Mouse (Mus musculus): ENCODE measurements at regions not wholly inside any gene's neighbourhood (a gene's known extent, or its start where the extent isn't known, plus 50 kb on each side); places are given as distances from the start of the nearest gene placed in this dataset.

DNA sequence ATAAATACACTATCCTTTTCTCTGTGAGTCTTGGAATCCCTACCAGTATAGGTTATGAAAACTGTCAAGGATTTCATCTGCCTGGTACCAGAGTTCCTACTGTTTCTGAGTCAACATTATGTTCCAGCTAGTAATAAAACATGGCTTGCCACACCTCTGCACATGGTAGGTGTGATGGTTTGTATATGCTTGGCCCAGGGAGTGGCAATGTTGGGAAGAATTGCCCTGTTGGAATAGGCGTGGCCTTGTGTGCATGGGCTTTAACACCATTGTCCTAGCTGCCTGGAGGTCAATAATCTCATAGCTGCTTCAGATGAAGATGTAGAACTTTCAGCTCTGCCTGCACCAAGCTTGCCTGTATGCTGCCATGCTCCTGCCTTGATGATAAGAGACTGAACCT, 732.6 kb downstream of the Inhba start:
- no peak for DNase-seq (ENCODE audit: inconsistent age in 2 of 2, low spot score in 1 of 2)

DNA sequence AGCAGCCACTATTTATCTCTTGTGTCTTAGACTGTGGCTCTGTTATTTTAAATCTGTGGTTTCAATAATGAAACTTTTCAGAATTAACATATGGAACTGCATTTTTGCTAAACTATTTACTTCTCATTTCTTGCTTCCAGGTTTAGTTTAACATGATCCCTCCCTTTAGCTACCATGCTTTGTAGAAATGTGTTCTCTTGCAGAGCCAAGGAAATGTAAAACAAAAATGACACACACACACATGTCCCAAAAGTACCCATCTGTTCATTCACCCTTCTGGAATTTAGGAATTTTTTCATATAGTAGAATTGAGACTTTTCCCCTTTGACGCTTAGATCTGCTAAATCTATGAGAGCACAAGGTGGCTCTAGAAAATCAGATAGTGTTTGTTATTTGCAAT, 734.0 kb downstream of the Inhba start:
- no peak for DNase-seq (ENCODE audit: inconsistent age in 2 of 2, low spot score in 1 of 2)

DNA sequence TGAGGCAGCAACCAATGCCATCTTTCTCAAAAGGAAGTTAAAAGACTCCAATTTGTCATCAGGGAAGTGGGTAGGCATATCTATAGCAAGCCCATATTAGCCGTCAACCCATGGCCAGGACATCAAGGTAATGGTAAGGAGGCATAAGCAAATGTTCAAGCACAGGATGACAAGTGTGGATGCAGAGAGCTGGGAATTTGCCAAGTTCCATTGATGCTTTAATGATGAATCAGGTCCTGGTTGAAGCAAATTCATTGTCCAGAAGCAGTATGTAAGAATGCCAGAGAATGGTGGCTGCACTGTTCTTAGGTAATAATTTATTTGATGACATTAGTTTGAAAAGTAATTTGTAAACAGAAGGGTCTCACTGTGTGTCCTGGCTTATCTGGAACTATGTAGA, 734.8 kb downstream of the Inhba start:
- DNase-seq (ENCODE audit: inconsistent age in 2 of 2, low spot score in 1 of 2), result no peak

DNA sequence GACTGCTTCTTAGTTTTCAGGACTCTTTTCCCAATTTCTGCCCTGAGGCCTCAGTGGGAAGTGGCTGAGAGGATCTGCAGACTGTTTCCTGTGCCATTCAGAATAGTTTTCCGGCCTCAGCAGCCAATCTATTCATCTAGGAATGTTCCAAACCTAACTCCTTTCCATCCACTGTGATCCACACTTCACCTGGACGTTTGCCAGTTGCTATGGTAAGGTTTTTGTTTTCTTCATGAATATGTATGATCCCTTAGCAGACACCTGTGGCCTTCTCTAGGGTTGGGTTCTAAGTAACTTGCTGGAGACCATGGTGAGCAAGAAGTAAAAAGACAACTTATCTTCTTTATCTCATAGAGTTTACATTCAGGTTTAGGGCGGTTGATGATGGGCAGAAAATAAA, 744.6 kb downstream of the Inhba start:
- no peak for DNase-seq (ENCODE audit: inconsistent age in 2 of 2, low spot score in 1 of 2)

DNA sequence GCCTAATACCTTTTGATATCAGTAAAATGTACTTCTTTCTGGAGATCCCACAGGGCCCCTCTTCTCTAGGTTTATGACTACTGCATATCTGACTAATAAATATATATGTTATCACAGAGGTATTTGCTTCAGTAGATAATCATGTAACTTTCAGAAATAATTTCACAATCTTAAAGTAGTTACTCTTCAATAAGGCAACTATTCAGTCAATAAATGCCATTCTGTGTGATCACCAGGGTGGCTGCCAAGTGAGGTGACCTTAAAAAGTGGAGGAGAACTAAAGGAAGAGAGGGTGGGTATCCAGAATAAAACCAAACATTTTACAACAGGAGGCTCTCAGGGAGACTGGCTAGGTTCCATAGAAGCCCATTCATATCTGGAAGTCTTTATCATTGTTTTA, 748.4 kb downstream of the Inhba start:
- DNase-seq (ENCODE audit: inconsistent age in 2 of 2, low spot score in 1 of 2), result peak in 1 of 2 experiments; percentile 43

DNA sequence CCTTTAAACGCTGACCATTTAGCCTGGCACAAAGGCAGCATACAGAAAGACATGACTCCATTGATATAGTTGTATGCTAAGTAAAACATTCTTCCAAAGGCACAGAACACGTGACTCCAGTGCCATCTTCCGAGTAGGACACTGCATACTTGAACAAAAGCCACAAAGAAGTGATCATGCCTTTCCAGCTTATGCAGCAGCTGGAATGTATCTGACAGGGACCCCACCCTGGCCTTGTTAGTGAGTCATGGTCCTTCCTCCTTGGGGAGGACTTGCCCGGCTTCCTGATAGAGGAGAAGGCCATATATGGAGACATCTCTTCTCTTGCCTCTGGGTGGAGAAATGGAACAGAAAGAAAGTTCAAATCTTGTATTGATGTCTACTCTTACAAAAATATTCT, 749.8 kb downstream of the Inhba start:
- DNase-seq (ENCODE audit: inconsistent age in 2 of 2, low spot score in 1 of 2), result no peak

DNA sequence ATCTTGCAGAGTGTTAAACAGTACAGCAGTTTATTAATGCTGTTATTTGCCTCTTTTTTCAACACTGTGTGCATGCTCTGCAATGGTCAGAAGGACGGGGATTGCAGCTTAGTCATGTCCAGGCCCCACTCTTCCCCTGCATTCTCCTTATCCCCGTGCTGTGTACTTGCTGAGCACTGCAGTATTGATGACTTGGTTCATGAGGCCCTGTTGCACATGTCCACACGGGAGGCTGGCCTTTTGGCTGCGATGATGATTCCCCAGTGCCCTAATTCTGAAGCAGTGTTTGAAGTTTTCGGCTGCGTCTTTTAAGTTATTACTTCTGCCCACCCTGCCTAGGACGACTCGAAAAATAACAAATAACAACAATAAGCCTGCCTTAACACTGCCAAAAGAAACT, 750.7 kb downstream of the Inhba start:
- DNase-seq (ENCODE audit: inconsistent age in 2 of 2, low spot score in 1 of 2), result no peak

DNA sequence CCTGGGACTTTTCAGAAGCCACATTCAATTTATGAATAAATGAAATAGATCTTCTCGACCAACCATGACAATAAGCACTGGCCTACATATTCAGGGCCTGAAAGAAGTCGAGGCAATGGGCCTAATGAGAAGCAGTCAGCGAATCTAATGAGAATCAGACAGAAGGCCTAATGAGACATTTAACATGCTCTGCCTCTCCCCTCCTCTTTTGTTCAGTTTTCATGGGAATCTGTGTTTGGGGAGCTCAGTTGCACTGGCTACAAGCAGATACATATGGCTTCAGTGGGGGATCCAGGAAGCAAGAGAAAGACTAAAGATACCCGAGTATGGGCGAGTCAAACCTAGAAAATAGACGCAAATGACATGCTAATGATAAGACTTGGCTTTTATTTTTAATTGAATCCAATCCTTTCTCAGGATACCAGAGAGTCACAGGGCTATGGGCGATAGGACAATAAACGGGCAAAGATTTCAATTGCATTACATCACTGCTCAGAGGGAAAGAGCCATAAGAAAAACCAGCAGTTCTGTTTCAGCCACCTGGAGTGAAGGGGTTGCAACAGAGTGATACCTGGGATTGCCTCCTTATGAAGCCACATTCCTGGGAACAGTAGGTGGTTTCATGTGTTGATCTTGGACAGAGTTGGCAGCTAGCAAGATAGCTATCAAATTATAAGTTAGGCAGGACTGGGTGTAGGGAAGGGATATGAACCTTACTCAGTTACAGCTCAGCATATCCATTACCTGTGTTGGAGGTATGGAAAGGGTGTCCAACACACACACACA, 751.3 kb downstream of the Inhba start:
- no peak for DNase-seq (ENCODE audit: inconsistent age in 2 of 2, low spot score in 1 of 2)

DNA sequence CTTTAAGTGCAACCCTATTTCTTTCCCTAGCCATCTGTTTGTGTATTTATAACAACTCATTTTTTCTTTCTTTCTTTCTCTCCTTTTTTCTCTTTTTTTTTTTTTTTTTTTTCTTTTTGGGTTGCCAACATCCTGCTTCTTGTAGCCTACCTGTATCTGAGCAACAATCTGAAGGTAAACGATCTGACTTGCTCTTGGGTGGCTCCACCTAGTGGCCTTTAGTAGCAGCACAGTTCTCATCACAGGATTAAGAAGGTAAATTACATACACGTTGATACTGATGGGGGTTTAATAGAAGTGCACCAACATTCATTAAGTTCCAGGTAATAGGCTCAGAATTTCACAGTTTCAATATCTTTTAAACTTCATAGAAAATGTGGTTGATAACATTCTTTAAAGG, 752.1 kb downstream of the Inhba start:
- DNase-seq (ENCODE audit: inconsistent age in 2 of 2, low spot score in 1 of 2), result peak; percentile 6 to 74

DNA sequence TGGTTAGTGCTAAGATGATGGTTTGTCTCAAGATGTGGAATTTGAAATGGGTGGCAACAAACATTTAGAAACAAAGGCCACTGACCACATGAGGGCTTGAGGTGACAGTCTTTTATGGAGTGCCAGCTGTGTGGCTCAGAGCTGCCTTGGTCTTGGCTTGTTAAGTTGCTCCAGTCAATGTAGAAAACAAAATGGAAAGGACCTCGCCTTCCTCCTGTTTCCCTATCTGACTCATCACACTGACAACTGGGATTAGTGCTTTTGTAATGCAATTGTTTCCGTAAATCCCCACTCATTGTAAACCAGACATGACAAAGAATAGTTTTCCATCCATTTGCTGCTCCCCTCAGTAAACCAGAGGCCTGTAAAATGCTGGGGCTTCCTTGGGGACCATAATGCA, 757.8 kb downstream of the Inhba start:
- no peak for DNase-seq (ENCODE audit: inconsistent age in 2 of 2, low spot score in 1 of 2)

DNA sequence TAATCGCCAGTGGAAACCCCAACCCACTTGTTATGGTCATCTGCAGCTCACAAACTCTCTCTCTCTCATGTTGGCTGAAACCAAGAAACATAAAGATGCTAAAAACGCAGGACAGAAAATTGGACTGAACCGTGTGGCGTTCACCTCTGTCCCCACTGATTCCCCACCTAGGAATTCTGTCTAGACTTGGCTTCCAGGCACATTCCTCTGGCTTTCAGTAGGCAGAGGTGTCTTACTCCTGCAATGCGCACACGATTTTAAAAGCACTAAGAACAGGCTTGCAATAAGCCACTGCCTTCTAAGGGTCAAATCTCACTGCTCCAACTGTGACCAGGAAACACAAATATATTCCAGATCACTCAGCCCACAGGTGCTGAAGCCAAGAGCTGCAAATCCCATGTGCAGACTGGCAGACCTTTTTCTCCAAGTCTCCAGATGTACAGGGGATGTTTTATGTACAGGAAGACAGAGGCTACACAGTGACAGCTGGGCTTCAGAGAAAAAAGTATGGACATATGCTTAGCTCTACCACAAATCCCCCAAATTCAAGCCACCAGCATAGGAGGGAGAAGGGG, 758.3 kb downstream of the Inhba start:
- DNase-seq (ENCODE audit: inconsistent age in 2 of 2, low spot score in 1 of 2), result no peak

DNA sequence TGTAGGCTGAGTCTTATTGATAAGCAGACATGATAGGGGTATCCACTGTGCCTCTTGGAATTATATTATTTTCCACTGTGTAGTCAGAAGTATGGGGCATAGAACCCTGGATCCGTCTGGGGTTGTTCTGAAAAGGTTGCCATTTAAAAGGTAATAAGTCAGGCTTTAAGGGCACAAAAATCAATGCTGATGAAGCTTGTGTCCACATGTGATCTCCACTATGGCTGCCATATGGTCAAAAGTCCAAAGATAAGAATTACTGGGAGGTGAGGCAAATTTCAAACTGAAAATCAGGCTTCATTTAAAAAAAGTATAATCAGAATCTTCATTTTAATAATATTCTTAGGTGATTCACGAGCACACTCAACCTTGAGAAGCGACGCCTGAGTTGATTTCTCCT, 760.2 kb downstream of the Inhba start:
- DNase-seq (ENCODE audit: inconsistent age in 2 of 2, low spot score in 1 of 2), result no peak

DNA sequence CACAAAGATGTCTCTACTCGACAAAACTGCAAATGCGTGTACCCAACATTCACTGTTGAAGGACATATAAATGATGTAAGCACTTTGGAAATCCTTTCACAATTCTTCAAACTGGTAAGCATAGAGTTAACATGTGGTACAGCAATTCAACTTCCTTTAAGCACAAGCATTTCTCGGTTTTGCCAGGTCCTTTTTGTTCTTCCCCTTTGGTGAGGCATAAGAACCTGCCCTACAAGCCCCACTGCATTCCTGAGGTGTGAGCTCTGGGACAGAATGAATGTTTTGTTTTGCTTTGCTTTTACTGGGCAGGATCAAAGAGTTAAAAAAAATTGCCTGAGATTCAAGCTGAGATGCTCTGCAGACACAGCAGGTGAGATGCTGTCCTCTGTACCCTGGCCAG, 793.9 kb downstream of the Inhba start:
- DNase-seq (ENCODE audit: inconsistent age in 2 of 2, low spot score in 1 of 2), result no peak
